Mouse (Mus musculus) stomach, postnatal 0 days (tissue): ENCODE data around the gene Ptcd2. TPM values are rescaled to one million over a fixed set of nuclear protein-coding genes. Genes with fewer than 3 reads are reported as not detected.
A peak's percentile ranks its signal among the peaks of the same experiment; 100 is the strongest.

Experiments used
- ATAC-seq: fragments of 200-750 bp; cut with Nextera tagmentation; 2 replicates; pipeline ENCODE4 v1.8.0; 2017; ENCODE audit not compliant: low FRiP score, low TSS enrichment
- DNase-seq: peaks from one replicate; pipeline ENCODE4 v3.0.0-alpha.2; 2016; ENCODE audit warnings: low spot score
- H3K27ac ChIP-seq: fragments of 300-500 bp; sonication (generic); replicated peaks from 2 replicates; pipeline ENCODE4 v1.5.1; 2014; ENCODE audit warnings: mild to moderate bottlenecking, control low read depth
- H3K27me3 ChIP-seq: fragments of 300-500 bp; sonication (generic); 2 replicates; pipeline ENCODE4 v1.6.1; 2014; ENCODE audit warnings: low read length; ENCODE audit not compliant: control insufficient read depth, insufficient read depth
- H3K36me3 ChIP-seq: fragments of 300-500 bp; sonication (generic); 2 replicates; pipeline ENCODE4 v1.6.1; 2014; ENCODE audit warnings: low read length, mixed read lengths; ENCODE audit not compliant: control insufficient read depth, insufficient read depth
- H3K4me1 ChIP-seq: fragments of 300-500 bp; sonication (generic); replicated peaks from 2 replicates; pipeline ENCODE4 v1.6.1; 2014; ENCODE audit warnings: antibody characterized with exemption; ENCODE audit not compliant: control insufficient read depth, insufficient read depth
- H3K4me2 ChIP-seq: fragments of 300-500 bp; sonication (generic); replicated peaks from 2 replicates; pipeline ENCODE4 v1.6.1; 2014; ENCODE audit warnings: low read depth, mild to moderate bottlenecking, control low read depth, moderate library complexity
- H3K4me3 ChIP-seq: fragments of 300-500 bp; sonication (generic); 2 replicates; pipeline ENCODE4 v1.5.1; 2014; ENCODE audit warnings: low read depth, low read length, control low read depth
- H3K9ac ChIP-seq: fragments of 300-500 bp; sonication (generic); 2 replicates; pipeline ENCODE4 v1.6.1; 2014; ENCODE audit warnings: mild to moderate bottlenecking, low read length, control low read depth, mixed read lengths
- H3K9me3 ChIP-seq: fragments of 300-500 bp; sonication (generic); 2 replicates; pipeline ENCODE4 v1.6.1; 2016; ENCODE audit warnings: low read length; ENCODE audit not compliant: control insufficient read depth
- CTCF ChIP-seq: IDR thresholded peaks from 2 replicates; pipeline ENCODE4 v1.5.1; 2016; ENCODE audit warnings: antibody characterized with exemption, low read depth, mild to moderate bottlenecking, moderate library complexity
- EP300 ChIP-seq: optimal IDR thresholded peaks from 2 replicates; pipeline ENCODE3; 2016; ENCODE audit warnings: antibody characterized with exemption
- WGBS: fragments of 180-500 bp; shearing (Covaris S2); extraction: QIAGEN DNeasy Blood & Tissue Kit; methylation state at CpG from one replicate; pipeline ENCODE4 v1.1.7; 2014; 5-methylcytosine and 5-hydroxymethylcytosine counted together
- polyA plus RNA-seq: library from polyadenylated mRNA; unstranded; fragments of >200 nt; fragmentation: Nextera tagmentation; extraction: Ambion mirVana; gene quantifications from 2 replicates; pipeline ENCODE4 v1.2.1, GENCODE M21; 2015

The Ptcd2 gene
- polyA plus RNA-seq, 1 experiment from 2014 or later, result 30.1 TPM

- Histone ChIP-seq H3K27me3 (no peaks in the 10 kb centered on the region), H3K27ac (no peak overlapping the region), H3K9ac (no peak overlapping the region), H3K36me3 (peaks cover 12% of the 10 kb centered on the region; the same call in 1 of the 2 replicates), H3K4me3 (no peak overlapping the region), H3K9me3 (no peaks in the 10 kb centered on the region), H3K4me2 (no peak overlapping the region), H3K4me1 (no peaks in the 10 kb centered on the region)
- 60% methylated on average over 4 of the region's 4 CpGs for WGBS
- no peak for ATAC-seq
- DNase-seq, result no peak
- no peak for TF ChIP-seq EP300
- TF ChIP-seq CTCF, result no peak
Measured at GRCm38 (mm10) chr13:99363866-99364265, 19.4 kb upstream of the Ptcd2 start.

- Histone ChIP-seq H3K27ac (no peak overlapping the region), H3K4me1 (no peaks in the 10 kb centered on the region), H3K36me3 (peaks cover 6% of the 10 kb centered on the region; the same call in 1 of the 2 replicates), H3K27me3 (no peaks in the 10 kb centered on the region), H3K9ac (no peak overlapping the region), H3K9me3 (no peaks in the 10 kb centered on the region), H3K4me3 (no peak overlapping the region), H3K4me2 (no peak overlapping the region)
- ATAC-seq, result no peak
- no peak for DNase-seq
- 69% methylated on average over 14 of the region's 14 CpGs for WGBS
- TF ChIP-seq EP300, result no peak
- TF ChIP-seq CTCF, result no peak
Measured at GRCm38 (mm10) chr13:99358921-99359320, 14.4 kb upstream of the Ptcd2 start.

- TF ChIP-seq CTCF (peak; percentile 62), EP300 (no peak)
- H3K27ac ChIP-seq, result no peak overlapping the region
- H3K4me2 ChIP-seq, result no peak overlapping the region
- DNase-seq, result peak; percentile 43
- 50% methylated on average over 9 of the region's 9 CpGs for WGBS
- ATAC-seq, result no peak
- no peaks in the 10 kb centered on the region for H3K27me3 ChIP-seq
- H3K4me3 ChIP-seq, result no peak overlapping the region
- no peaks in the 10 kb centered on the region for H3K4me1 ChIP-seq
- H3K9ac ChIP-seq, result no peak overlapping the region
- no peaks in the 10 kb centered on the region for H3K36me3 ChIP-seq
- no peaks in the 10 kb centered on the region for H3K9me3 ChIP-seq
Measured at GRCm38 (mm10) chr13:99356428-99357265, 12.1 kb upstream of the Ptcd2 start.

- 57% methylated on average over 7 of the region's 7 CpGs for WGBS
- H3K27ac ChIP-seq, result no peak overlapping the region
- H3K4me2 ChIP-seq, result no peak overlapping the region
- TF ChIP-seq CTCF (no peak), EP300 (no peak)
- H3K9ac ChIP-seq, result no peak overlapping the region
- H3K36me3 ChIP-seq, result no peaks in the 10 kb centered on the region
- no peak for DNase-seq
- no peak for ATAC-seq
- H3K9me3 ChIP-seq, result no peaks in the 10 kb centered on the region
- H3K27me3 ChIP-seq, result no peaks in the 10 kb centered on the region
- no peaks in the 10 kb centered on the region for H3K4me1 ChIP-seq
- no peak overlapping the region for H3K4me3 ChIP-seq
Measured at GRCm38 (mm10) chr13:99355861-99356260, 11.4 kb upstream of the Ptcd2 start.

- no peak overlapping the region for H3K4me3 ChIP-seq
- H3K4me1 ChIP-seq, result no peaks in the 10 kb centered on the region
- no peak overlapping the region for H3K9ac ChIP-seq
- H3K9me3 ChIP-seq, result no peaks in the 10 kb centered on the region
- WGBS, result 72% methylated on average over 6 of the region's 6 CpGs
- H3K36me3 ChIP-seq, result no peaks in the 10 kb centered on the region
- no peak overlapping the region for H3K27ac ChIP-seq
- TF ChIP-seq EP300 (no peak), CTCF (no peak)
- H3K4me2 ChIP-seq, result no peak overlapping the region
- no peak for ATAC-seq
- H3K27me3 ChIP-seq, result no peaks in the 10 kb centered on the region
- no peak for DNase-seq
Measured at GRCm38 (mm10) chr13:99355072-99355471, 10.6 kb upstream of the Ptcd2 start.

GRCm38 (mm10) chr13:99353490-99353851, 9.0 kb upstream of the Ptcd2 start:
- Histone ChIP-seq H3K4me2 (peak overlapping the region; percentile 60), H3K27me3 (no peaks in the 10 kb centered on the region), H3K4me3 (peak overlapping the region; percentile 34), H3K9me3 (no peaks in the 10 kb centered on the region), H3K4me1 (no peaks in the 10 kb centered on the region), H3K9ac (no peak overlapping the region), H3K36me3 (peaks cover 2% of the 10 kb centered on the region; the same call in 1 of the 2 replicates), H3K27ac (peak overlapping the region; percentile 90)
- DNase-seq (no peak), ATAC-seq (peak; percentile 36; the same call in 1 of the 2 replicates)
- WGBS, result 5% methylated on average over 7 of the region's 7 CpGs
- no peak for TF ChIP-seq EP300
